Mouse (Mus musculus): ENCODE data around the gene Pakap. TPM values are rescaled to one million over a fixed set of nuclear protein-coding genes. Genes with fewer than 3 reads are reported as not detected.
A peak's percentile ranks its signal among the peaks of the same experiment; 100 is the strongest.

Gene Pakap
- polyA plus RNA-seq, 1 experiment from 2014 or later, result 30.1 TPM

- Histone ChIP-seq H3K4me1 (ENCODE audit: control insufficient read depth, insufficient read depth, low read length) (no peaks in the 10 kb centered on the region), H3K27ac (ENCODE audit: low read length) (no peak overlapping the region), H3K27me3 (ENCODE audit: control insufficient read depth, insufficient read depth, low read length) (no peaks in the 10 kb centered on the region), H3K4me3 (ENCODE audit: low read depth, low read length) (no peak overlapping the region), H3K9me3 (ENCODE audit: control insufficient read depth, low read depth, low read length) (no peaks in the 10 kb centered on the region), H3K36me3 (ENCODE audit: control insufficient read depth, insufficient read depth, low read length) (no peaks in the 10 kb centered on the region), H3K9ac (replicated peaks; ENCODE audit: low read depth, low read length) (no peak overlapping the region), H3K4me2 (replicated peaks; ENCODE audit: low read depth, low read length) (no peak overlapping the region)
- no peak for ATAC-seq (ENCODE audit: insufficient number of reproducible peaks, insufficient read depth, low FRiP score, low read depth)
Observed at GRCm38 (mm10) chr4:57775582-57775981, 207.6 kb downstream of the Pakap start.

- Histone ChIP-seq H3K4me1 (ENCODE audit: control insufficient read depth, insufficient read depth, low read length) (peaks cover 19% of the 10 kb centered on the region), H3K27ac (ENCODE audit: low read length) (no peak overlapping the region), H3K4me2 (replicated peaks; ENCODE audit: low read depth, low read length) (no peak overlapping the region), H3K9me3 (ENCODE audit: control insufficient read depth, low read depth, low read length) (no peaks in the 10 kb centered on the region), H3K36me3 (ENCODE audit: control insufficient read depth, insufficient read depth, low read length) (no peaks in the 10 kb centered on the region), H3K4me3 (ENCODE audit: low read depth, low read length) (no peak overlapping the region), H3K27me3 (ENCODE audit: control insufficient read depth, insufficient read depth, low read length) (no peaks in the 10 kb centered on the region), H3K9ac (replicated peaks; ENCODE audit: low read depth, low read length) (no peak overlapping the region)
- 40% methylated on average over 4 of the region's 4 CpGs for WGBS
- no peak for ATAC-seq (ENCODE audit: insufficient number of reproducible peaks, insufficient read depth, low FRiP score, low read depth)
Observed at GRCm38 (mm10) chr4:57780403-57780802, 212.4 kb downstream of the Pakap start.

- H3K4me3 ChIP-seq (ENCODE audit: low read depth, low read length), result no peak overlapping the region
- WGBS, result 14% methylated on average over 20 of the region's 20 CpGs
- H3K9ac ChIP-seq (replicated peaks; ENCODE audit: low read depth, low read length), result no peak overlapping the region
- H3K9me3 ChIP-seq (ENCODE audit: control insufficient read depth, low read depth, low read length), result no peaks in the 10 kb centered on the region
- no peak overlapping the region for H3K4me2 ChIP-seq (replicated peaks; ENCODE audit: low read depth, low read length)
- no peaks in the 10 kb centered on the region for H3K27me3 ChIP-seq (ENCODE audit: control insufficient read depth, insufficient read depth, low read length)
- no peaks in the 10 kb centered on the region for H3K36me3 ChIP-seq (ENCODE audit: control insufficient read depth, insufficient read depth, low read length)
- H3K4me1 ChIP-seq (ENCODE audit: control insufficient read depth, insufficient read depth, low read length), result peaks cover 19% of the 10 kb centered on the region
- no peak overlapping the region for H3K27ac ChIP-seq (ENCODE audit: low read length)
- no peak for ATAC-seq (ENCODE audit: insufficient number of reproducible peaks, insufficient read depth, low FRiP score, low read depth)
Observed at GRCm38 (mm10) chr4:57780833-57781641, 213.1 kb downstream of the Pakap start.

DNA sequence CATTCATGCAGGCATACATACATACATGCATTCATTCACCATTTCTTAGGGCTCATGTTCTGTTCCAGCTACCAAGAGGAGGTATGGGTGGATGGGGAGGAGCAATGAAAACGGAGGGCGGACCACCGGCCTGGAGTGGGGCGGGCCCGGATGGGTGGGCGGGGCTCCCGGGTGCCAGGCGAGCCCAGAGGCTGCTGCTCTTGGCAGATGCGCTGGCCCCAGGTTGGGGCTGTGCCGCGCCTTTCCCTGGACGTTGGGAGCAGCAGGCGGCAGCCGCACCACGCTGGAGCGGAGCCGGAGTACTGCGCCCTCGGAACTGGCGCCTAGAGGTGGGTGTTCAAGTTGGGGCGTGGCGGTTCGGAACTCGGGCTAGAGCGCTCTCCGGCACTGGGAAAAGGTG lies 214.0 kb downstream of the Pakap start:
- Histone ChIP-seq H3K36me3 (ENCODE audit: control insufficient read depth, insufficient read depth, low read length) (no peaks in the 10 kb centered on the region), H3K27me3 (ENCODE audit: control insufficient read depth, insufficient read depth, low read length) (no peaks in the 10 kb centered on the region), H3K9me3 (ENCODE audit: control insufficient read depth, low read depth, low read length) (no peaks in the 10 kb centered on the region), H3K27ac (ENCODE audit: low read length) (no peak overlapping the region), H3K4me3 (ENCODE audit: low read depth, low read length) (peak overlapping the region; percentile 37), H3K4me2 (replicated peaks; ENCODE audit: low read depth, low read length) (peak overlapping the region; percentile 76), H3K4me1 (ENCODE audit: control insufficient read depth, insufficient read depth, low read length) (peaks cover 19% of the 10 kb centered on the region), H3K9ac (replicated peaks; ENCODE audit: low read depth, low read length) (no peak overlapping the region)
- ATAC-seq (ENCODE audit: insufficient number of reproducible peaks, insufficient read depth, low FRiP score, low read depth), result peak; percentile 72
- WGBS, result under 1% methylated on average over 26 of the region's 26 CpGs

GRCm38 (mm10) chr4:57782549-57783390 lies 214.8 kb downstream of the Pakap start:
- Histone ChIP-seq H3K27ac (ENCODE audit: low read length) (no peak overlapping the region), H3K4me1 (ENCODE audit: control insufficient read depth, insufficient read depth, low read length) (peaks cover 19% of the 10 kb centered on the region), H3K36me3 (ENCODE audit: control insufficient read depth, insufficient read depth, low read length) (no peaks in the 10 kb centered on the region), H3K4me2 (replicated peaks; ENCODE audit: low read depth, low read length) (peak overlapping the region; percentile 76), H3K4me3 (ENCODE audit: low read depth, low read length) (peak overlapping the region; percentile 37), H3K9me3 (ENCODE audit: control insufficient read depth, low read depth, low read length) (no peaks in the 10 kb centered on the region), H3K9ac (replicated peaks; ENCODE audit: low read depth, low read length) (no peak overlapping the region), H3K27me3 (ENCODE audit: control insufficient read depth, insufficient read depth, low read length) (no peaks in the 10 kb centered on the region)
- WGBS, result 5% methylated on average over 33 of the region's 33 CpGs
- no peak for ATAC-seq (ENCODE audit: insufficient number of reproducible peaks, insufficient read depth, low FRiP score, low read depth)

GRCm38 (mm10) chr4:57783391-57783770 lies 215.4 kb downstream of the Pakap start:
- H3K36me3 ChIP-seq (ENCODE audit: control insufficient read depth, insufficient read depth, low read length), result no peaks in the 10 kb centered on the region
- H3K9me3 ChIP-seq (ENCODE audit: control insufficient read depth, low read depth, low read length), result no peaks in the 10 kb centered on the region
- peaks cover 19% of the 10 kb centered on the region for H3K4me1 ChIP-seq (ENCODE audit: control insufficient read depth, insufficient read depth, low read length)
- H3K27me3 ChIP-seq (ENCODE audit: control insufficient read depth, insufficient read depth, low read length), result no peaks in the 10 kb centered on the region
- H3K27ac ChIP-seq (ENCODE audit: low read length), result no peak overlapping the region
- no peak for ATAC-seq (ENCODE audit: insufficient number of reproducible peaks, insufficient read depth, low FRiP score, low read depth)
- H3K9ac ChIP-seq (replicated peaks; ENCODE audit: low read depth, low read length), result no peak overlapping the region
- 29% methylated on average over 9 of the region's 9 CpGs for WGBS
- peak overlapping the region; percentile 76 for H3K4me2 ChIP-seq (replicated peaks; ENCODE audit: low read depth, low read length)
- peak overlapping the region; percentile 37; the same call in 1 of the 2 replicates for H3K4me3 ChIP-seq (ENCODE audit: low read depth, low read length)

DNA sequence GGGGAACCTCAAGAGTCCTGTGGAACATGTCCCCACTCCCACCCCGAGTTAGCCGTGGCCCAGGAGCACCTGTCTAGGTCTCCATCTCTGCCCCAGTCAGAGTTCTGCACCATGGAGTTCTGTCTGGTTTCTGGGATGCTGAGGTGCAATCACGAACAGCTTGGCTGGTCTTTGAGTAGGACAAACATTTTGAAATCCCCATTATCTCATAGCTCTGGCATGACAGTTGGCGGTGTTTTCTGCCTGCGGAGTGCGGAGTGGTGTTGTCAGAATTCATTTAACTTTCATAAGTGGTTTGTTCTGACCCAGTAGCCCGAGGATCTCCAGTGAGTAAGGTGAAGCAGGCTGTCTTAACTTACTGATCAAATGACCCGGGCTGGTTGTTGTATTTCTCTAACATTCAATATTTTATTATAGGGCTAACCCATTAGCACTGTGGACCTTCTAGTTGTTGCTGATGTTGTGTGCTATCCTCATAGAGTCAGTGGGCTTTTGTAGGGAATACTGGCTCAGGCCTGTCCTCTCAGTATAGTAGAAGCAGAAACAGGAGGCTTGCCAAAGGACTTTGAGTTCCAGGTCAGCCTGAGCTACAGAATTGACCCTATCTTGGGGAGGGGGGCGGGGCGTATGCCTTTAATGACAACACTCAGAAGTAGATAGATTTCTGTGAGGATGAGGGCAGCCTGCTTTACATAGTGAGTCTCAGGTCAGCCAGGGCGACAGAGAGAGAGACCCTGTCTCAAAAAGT lies 216.0 kb downstream of the Pakap start:
- WGBS, result 75% methylated on average over 11 of the region's 11 CpGs

GRCm38 (mm10) chr4:57788709-57789108 lies 220.7 kb downstream of the Pakap start:
- Histone ChIP-seq H3K9ac (replicated peaks; ENCODE audit: low read depth, low read length) (no peak overlapping the region), H3K27ac (ENCODE audit: low read length) (no peak overlapping the region), H3K4me2 (replicated peaks; ENCODE audit: low read depth, low read length) (no peak overlapping the region), H3K36me3 (ENCODE audit: control insufficient read depth, insufficient read depth, low read length) (no peaks in the 10 kb centered on the region), H3K27me3 (ENCODE audit: control insufficient read depth, insufficient read depth, low read length) (no peaks in the 10 kb centered on the region), H3K4me1 (ENCODE audit: control insufficient read depth, insufficient read depth, low read length) (0 out of 2 replicates have a peak, but pooled peaks cover 2% of the 10 kb centered on the region), H3K9me3 (ENCODE audit: control insufficient read depth, low read depth, low read length) (no peaks in the 10 kb centered on the region), H3K4me3 (ENCODE audit: low read depth, low read length) (no peak overlapping the region)
- 41% methylated on average over 5 of the region's 5 CpGs for whole genome bisulfite sequencing
- ATAC-seq (ENCODE audit: insufficient number of reproducible peaks, insufficient read depth, low FRiP score, low read depth), result no peak

More for the DNA sequence above, 216.0 kb downstream of the Pakap start:
- Histone ChIP-seq H3K4me2 (replicated peaks; ENCODE audit: low read depth, low read length) (no peak overlapping the region), H3K27ac (ENCODE audit: low read length) (no peak overlapping the region), H3K36me3 (ENCODE audit: control insufficient read depth, insufficient read depth, low read length) (no peaks in the 10 kb centered on the region), H3K27me3 (ENCODE audit: control insufficient read depth, insufficient read depth, low read length) (no peaks in the 10 kb centered on the region), H3K4me1 (ENCODE audit: control insufficient read depth, insufficient read depth, low read length) (peaks cover 19% of the 10 kb centered on the region), H3K4me3 (ENCODE audit: low read depth, low read length) (no peak overlapping the region), H3K9ac (replicated peaks; ENCODE audit: low read depth, low read length) (no peak overlapping the region), H3K9me3 (ENCODE audit: control insufficient read depth, low read depth, low read length) (no peaks in the 10 kb centered on the region)
- no peak for ATAC-seq (ENCODE audit: insufficient number of reproducible peaks, insufficient read depth, low FRiP score, low read depth)
